Mouse (Mus musculus): ENCODE measurements around the gene Tshz2. TPM values are rescaled to one million over a fixed set of nuclear protein-coding genes. Genes with fewer than 3 reads are reported as not detected.

Gene Tshz2
- polyA plus RNA-seq, 2 experiments: 0.43 to 1.5 TPM

DNA sequence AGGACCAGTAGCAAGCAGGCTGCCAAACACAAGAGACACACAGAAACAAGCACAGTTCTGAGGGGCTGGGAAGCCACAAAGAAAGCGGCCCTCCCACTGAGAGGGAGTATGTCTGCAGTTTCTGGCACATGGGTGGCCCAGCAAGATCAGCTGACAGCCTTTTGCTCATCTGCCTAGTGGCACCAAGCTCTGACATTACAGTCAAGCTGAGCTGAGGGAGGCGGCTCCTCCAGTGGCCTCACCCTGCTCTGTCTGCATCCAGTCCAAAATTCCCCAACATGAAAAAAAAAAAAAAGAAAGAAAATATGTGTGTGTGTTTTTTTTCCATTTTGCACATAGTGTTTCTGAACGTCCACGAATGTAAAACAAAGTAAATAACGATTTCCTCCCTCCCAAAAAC lies 400.4 kb downstream of the Tshz2 start:
- H3K9ac ChIP-seq (replicated peaks): no peak overlapping the region
- H3K36me3 ChIP-seq (replicated peaks; ENCODE audit: control insufficient read depth, insufficient read depth, low read depth): no peaks in the 10 kb centered on the region
- H3K9me3 ChIP-seq (ENCODE audit: control insufficient read depth, low read length): no peaks in the 10 kb centered on the region
- H3K27ac ChIP-seq: no peak overlapping the region
- WGBS (ENCODE audit: insufficient replicate concordance): 35% methylated on average over 5 of the region's 5 CpGs
- no peaks in the 10 kb centered on the region for H3K27me3 ChIP-seq (ENCODE audit: control insufficient read depth, insufficient read depth, low read length)
- H3K4me3 ChIP-seq (ENCODE audit: insufficient read depth in 1 of 2, low read depth in 2 of 2, low read length in 2 of 2): no peak overlapping the region
- TF ChIP-seq EP300 (IDR thresholded peaks at IDR 0.05; ENCODE audit: low read depth) (no peak), CTCF (IDR thresholded peaks at IDR 0.05; ENCODE audit: low read depth) (no peak)
- H3K4me1 ChIP-seq (replicated peaks; ENCODE audit: control insufficient read depth in 2 of 2, insufficient read depth in 2 of 2, low read length in 1 of 2): peaks cover 0 to 3% of the 10 kb centered on the region in 2 experiments; a peak in 2 of 4 replicates
- no peak overlapping the region for H3K4me2 ChIP-seq (ENCODE audit: low read depth)
- ATAC-seq (ENCODE audit: insufficient read depth): no peak
- DNase-seq (ENCODE audit: low read depth in 3 of 3, low spot score in 3 of 3): no peak

DNA sequence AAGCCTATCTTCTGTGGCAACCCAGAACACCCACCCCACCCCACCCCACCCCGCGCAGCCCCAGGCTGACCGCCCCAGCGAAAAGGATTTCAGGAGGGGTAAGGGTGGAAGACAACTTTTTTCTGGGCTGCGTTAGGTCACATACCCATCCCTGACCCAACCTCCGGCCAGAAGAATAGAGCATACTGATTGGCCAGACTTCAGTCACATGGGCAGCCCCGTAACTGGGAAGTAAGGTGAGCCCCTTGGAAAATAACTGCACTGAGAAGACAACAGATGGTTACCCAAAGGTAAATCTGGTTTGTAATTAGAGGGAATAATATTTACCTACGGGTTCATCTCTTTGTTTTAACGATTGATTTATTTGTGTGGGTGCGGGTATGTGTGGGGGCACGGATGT lies 402.0 kb downstream of the Tshz2 start:
- Histone ChIP-seq H3K4me3 (ENCODE audit: insufficient read depth in 1 of 2, low read depth in 2 of 2, low read length in 2 of 2) (no peak overlapping the region), H3K9me3 (ENCODE audit: control insufficient read depth, low read length) (no peaks in the 10 kb centered on the region), H3K27me3 (ENCODE audit: control insufficient read depth, insufficient read depth, low read length) (no peaks in the 10 kb centered on the region), H3K36me3 (replicated peaks; ENCODE audit: control insufficient read depth, insufficient read depth, low read depth) (no peaks in the 10 kb centered on the region), H3K27ac (no peak overlapping the region), H3K4me2 (ENCODE audit: low read depth) (no peak overlapping the region), H3K9ac (replicated peaks) (no peak overlapping the region), H3K4me1 (replicated peaks; ENCODE audit: control insufficient read depth in 2 of 2, insufficient read depth in 2 of 2, low read length in 1 of 2) (no peaks in the 10 kb centered on the region; a peak in 1 of 4 replicates)
- ATAC-seq (ENCODE audit: insufficient read depth): no peak
- TF ChIP-seq EP300 (IDR thresholded peaks at IDR 0.05; ENCODE audit: low read depth): no peak
- no peak for TF ChIP-seq CTCF (IDR thresholded peaks at IDR 0.05; ENCODE audit: low read depth)
- DNase-seq (ENCODE audit: low read depth in 3 of 3, low spot score in 3 of 3): no peak
- WGBS (ENCODE audit: insufficient replicate concordance): 79% methylated on average over 11 of the region's 11 CpGs

DNA sequence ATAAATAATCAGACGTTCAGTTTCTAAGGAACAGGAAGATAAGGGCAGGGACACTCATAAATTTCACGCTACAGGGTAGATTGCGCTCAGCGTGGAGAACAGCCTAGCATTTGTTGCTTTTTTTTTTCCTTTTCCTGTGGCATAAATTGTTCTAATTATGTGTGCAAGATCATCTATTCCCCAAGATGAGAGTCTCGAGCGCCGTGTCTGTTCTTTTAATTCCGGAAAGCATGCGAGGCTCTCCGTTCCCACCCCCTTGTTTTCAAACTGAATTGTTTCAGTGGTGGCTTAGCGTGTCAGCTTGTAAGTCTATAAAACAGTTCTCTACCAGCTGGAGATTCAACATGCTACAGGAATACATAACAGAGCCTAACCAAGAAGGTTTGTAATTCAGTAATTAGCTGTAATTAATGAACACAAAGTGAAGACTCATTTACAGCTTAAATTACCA lies 404.0 kb downstream of the Tshz2 start:
- H3K4me3 ChIP-seq (ENCODE audit: insufficient read depth in 1 of 2, low read depth in 2 of 2, low read length in 2 of 2): no peak overlapping the region
- H3K27ac ChIP-seq: no peak overlapping the region
- no peak for DNase-seq (ENCODE audit: low read depth in 3 of 3, low spot score in 3 of 3)
- ATAC-seq (ENCODE audit: insufficient read depth): no peak
- H3K4me1 ChIP-seq (replicated peaks; ENCODE audit: control insufficient read depth in 2 of 2, insufficient read depth in 2 of 2, low read length in 1 of 2): no peaks in the 10 kb centered on the region
- TF ChIP-seq EP300 (IDR thresholded peaks at IDR 0.05; ENCODE audit: low read depth) (no peak), CTCF (IDR thresholded peaks at IDR 0.05; ENCODE audit: low read depth) (no peak)
- H3K9ac ChIP-seq (replicated peaks): no peak overlapping the region
- no peak overlapping the region for H3K4me2 ChIP-seq (ENCODE audit: low read depth)
- no peaks in the 10 kb centered on the region for H3K27me3 ChIP-seq (ENCODE audit: control insufficient read depth, insufficient read depth, low read length)
- WGBS (ENCODE audit: insufficient replicate concordance): 69% methylated on average over 11 of the region's 11 CpGs
- no peaks in the 10 kb centered on the region for H3K9me3 ChIP-seq (ENCODE audit: control insufficient read depth, low read length)
- H3K36me3 ChIP-seq (replicated peaks; ENCODE audit: control insufficient read depth, insufficient read depth, low read depth): no peaks in the 10 kb centered on the region

DNA sequence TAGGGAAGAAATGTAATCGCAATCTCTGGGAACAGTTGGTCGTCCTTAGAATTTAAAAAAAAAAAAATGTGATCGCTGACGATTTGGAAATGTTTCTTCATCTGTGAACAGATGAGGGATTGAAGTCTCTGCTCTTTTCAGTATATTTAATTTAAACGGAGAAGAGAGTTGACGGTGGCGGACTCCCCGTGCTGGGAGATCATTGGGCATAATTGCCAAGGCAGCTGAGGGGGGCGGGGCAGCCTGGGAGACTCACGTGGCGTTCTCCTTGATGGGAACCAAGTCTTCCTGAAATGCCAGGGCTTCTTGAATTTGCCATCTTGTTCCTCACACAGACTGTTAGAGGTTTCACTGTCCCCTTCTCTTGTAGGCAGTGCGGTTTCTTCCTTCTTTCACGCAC lies 404.5 kb downstream of the Tshz2 start:
- DNase-seq (ENCODE audit: low read depth in 3 of 3, low spot score in 3 of 3) (no peak), ATAC-seq (ENCODE audit: insufficient read depth) (no peak)
- H3K27me3 ChIP-seq (ENCODE audit: control insufficient read depth, insufficient read depth, low read length): no peaks in the 10 kb centered on the region
- no peak overlapping the region for H3K4me2 ChIP-seq (ENCODE audit: low read depth)
- no peaks in the 10 kb centered on the region for H3K4me1 ChIP-seq (replicated peaks; ENCODE audit: control insufficient read depth in 2 of 2, insufficient read depth in 2 of 2, low read length in 1 of 2)
- H3K27ac ChIP-seq: no peak overlapping the region
- WGBS (ENCODE audit: insufficient replicate concordance): 71% methylated on average over 13 of the region's 13 CpGs
- H3K4me3 ChIP-seq (ENCODE audit: insufficient read depth in 1 of 2, low read depth in 2 of 2, low read length in 2 of 2): no peak overlapping the region
- TF ChIP-seq CTCF (IDR thresholded peaks at IDR 0.05; ENCODE audit: low read depth) (no peak), EP300 (IDR thresholded peaks at IDR 0.05; ENCODE audit: low read depth) (no peak)
- H3K9ac ChIP-seq (replicated peaks): no peak overlapping the region
- H3K36me3 ChIP-seq (replicated peaks; ENCODE audit: control insufficient read depth, insufficient read depth, low read depth): no peaks in the 10 kb centered on the region
- H3K9me3 ChIP-seq (ENCODE audit: control insufficient read depth, low read length): no peaks in the 10 kb centered on the region

DNA sequence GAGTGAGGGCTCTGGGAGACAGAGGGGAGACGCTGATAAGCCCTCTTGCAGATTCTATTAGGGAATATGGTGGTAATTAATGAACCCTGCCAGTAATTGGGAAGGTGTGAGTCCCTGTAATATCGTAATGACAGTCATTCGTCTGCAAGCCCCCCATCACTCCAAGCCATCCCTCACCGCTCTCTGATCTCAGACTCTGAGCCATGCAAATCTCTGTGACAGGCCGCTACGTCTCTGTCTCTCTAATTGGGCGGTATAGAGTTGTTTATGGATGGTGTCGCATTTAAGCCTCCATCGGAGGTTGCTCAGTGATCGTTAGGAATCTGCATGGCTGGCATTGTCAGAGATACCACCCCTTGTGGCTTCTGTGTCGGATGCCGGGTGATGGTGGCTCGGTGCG lies 407.0 kb downstream of the Tshz2 start:
- no peak overlapping the region for H3K4me2 ChIP-seq (ENCODE audit: low read depth)
- H3K27ac ChIP-seq: no peak overlapping the region
- no peaks in the 10 kb centered on the region for H3K36me3 ChIP-seq (replicated peaks; ENCODE audit: control insufficient read depth, insufficient read depth, low read depth)
- WGBS (ENCODE audit: insufficient replicate concordance): 78% methylated on average over 14 of the region's 14 CpGs
- no peak for TF ChIP-seq EP300 (IDR thresholded peaks at IDR 0.05; ENCODE audit: low read depth)
- TF ChIP-seq CTCF (IDR thresholded peaks at IDR 0.05; ENCODE audit: low read depth): no peak
- no peaks in the 10 kb centered on the region for H3K4me1 ChIP-seq (replicated peaks; ENCODE audit: control insufficient read depth in 2 of 2, insufficient read depth in 2 of 2, low read length in 1 of 2)
- no peak overlapping the region for H3K9ac ChIP-seq (replicated peaks)
- no peaks in the 10 kb centered on the region for H3K27me3 ChIP-seq (ENCODE audit: control insufficient read depth, insufficient read depth, low read length)
- ATAC-seq (ENCODE audit: insufficient read depth) (no peak), DNase-seq (ENCODE audit: low read depth in 3 of 3, low spot score in 3 of 3) (no peak)
- no peak overlapping the region for H3K4me3 ChIP-seq (ENCODE audit: insufficient read depth in 1 of 2, low read depth in 2 of 2, low read length in 2 of 2)
- no peaks in the 10 kb centered on the region for H3K9me3 ChIP-seq (ENCODE audit: control insufficient read depth, low read length)

Data from liver, embryonic 14.5 days (tissue).